Mouse (Mus musculus) left cerebral cortex, postnatal 36 days (tissue): Measurements from ENCODE around the gene Ankrd1. TPM values are rescaled to one million over a fixed set of nuclear protein-coding genes. Genes with fewer than 3 reads are reported as not detected.

Experiments used
- DNase-seq, 2 experiments: peaks; one replicate each; pipeline ENCODE4 v3.0.0; 2021 to 2022; ENCODE audit warnings: low spot score in 2 of 2, mixed read lengths in 1 of 2
- intact Hi-C: fragments of 180-260 bp; cut with DNase I; formaldehyde crosslinking; loops from one replicate; pipeline ENCODE4 v1.15.1; 2025
- total RNA-seq, 2 experiments: library from RNA; stranded (reverse); gene quantifications; 2 replicates each; pipeline ENCODE4 v1.2.3; 2021

Ankrd1 gene
- total RNA-seq, 2 experiments from 2014 or later, result not detected

- DNase-seq, result no peak
- intact Hi-C loops, result loop anchor here (2.0 kb wide), 1 partner anchor 330 kb away; no protein-coding TSS in a partner anchor
These were observed 8.6 kb downstream of the Ankrd1 start for GRCm38 (mm10) chr19:36111054-36111895.

DNA sequence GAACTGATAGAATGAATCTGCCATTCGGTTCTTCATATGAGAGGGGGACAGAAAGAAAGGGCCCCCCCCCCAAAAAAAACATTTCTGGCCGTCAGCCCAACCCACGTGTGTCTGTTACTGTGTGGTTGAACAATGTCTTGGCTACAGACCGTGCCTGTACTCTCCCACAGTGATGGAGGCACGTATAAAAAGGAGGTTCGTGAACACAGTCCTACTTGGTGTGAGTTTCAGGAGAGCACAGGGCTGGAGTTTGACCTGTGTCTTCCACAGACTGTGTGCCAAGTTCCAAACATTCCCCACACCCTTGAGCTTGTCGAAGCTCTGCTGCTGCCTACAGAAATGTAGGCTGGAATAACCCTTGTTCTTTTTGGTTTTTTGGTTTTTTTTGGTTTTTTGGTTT lies 9.4 kb downstream of the Ankrd1 start:
- no peak for DNase-seq
- intact Hi-C loops, result loop anchor here (2.0 kb wide), 1 partner anchor 330 kb away; no protein-coding TSS in a partner anchor

DNA sequence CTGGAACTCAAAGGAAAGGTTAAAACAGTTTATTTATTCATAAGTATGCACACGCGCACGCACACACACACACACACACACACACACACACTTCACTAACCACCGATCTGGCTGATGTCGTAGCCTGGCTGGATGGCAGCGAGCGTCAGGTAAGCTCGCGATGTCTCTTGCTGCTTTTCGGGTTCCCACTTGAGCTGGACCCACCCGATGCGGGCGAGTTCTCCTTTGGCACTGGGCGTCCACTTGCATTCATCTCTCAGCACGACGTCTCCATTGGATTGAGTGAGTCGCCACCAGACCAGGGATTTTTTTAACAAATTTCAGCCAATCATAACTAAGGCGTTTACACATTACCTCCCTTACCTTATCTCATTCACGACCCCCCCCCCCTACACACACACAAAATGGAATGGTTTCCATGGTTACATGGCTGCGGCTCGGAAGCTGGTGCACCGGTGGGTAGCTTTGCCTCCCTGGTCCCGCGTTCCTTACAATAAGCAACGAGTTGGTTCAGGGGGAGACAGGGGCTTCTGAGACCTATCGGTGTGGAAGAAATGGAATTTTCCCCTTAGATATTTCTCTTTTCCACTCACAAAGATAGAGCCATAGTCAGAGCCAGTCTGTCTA lies 10.5 kb downstream of the Ankrd1 start:
- intact Hi-C loops, result no loop called here
- DNase-seq, result no peak

GRCm38 (mm10) chr19:36103909-36104308 lies 16.0 kb downstream of the Ankrd1 start:
- DNase-seq, result no peak
- intact Hi-C loops, result no loop called here

DNA sequence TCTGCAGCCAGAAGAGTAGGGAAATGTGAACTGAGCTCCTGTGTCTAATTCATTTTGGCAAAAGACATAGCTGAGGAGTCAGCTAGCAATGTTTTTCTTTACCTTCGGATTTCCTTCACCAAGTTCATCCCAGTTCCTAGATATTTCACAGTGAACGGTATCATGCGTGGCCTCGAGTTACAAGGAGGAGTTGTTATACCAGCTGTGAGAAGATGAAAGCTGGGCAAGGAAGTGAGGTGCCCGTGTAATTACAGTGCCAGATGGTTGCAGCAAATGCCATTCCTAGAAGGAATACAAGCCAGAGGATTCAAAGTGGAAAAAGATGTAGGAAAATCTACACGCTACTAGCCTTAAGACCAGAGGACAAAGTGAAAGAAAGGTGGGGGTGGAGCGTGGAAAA lies 21.0 kb downstream of the Ankrd1 start:
- intact Hi-C loops, result no loop called here
- no peak for DNase-seq

GRCm38 (mm10) chr19:36098265-36098664 lies 21.6 kb downstream of the Ankrd1 start:
- intact Hi-C loops, result no loop called here
- no peak for DNase-seq

DNA sequence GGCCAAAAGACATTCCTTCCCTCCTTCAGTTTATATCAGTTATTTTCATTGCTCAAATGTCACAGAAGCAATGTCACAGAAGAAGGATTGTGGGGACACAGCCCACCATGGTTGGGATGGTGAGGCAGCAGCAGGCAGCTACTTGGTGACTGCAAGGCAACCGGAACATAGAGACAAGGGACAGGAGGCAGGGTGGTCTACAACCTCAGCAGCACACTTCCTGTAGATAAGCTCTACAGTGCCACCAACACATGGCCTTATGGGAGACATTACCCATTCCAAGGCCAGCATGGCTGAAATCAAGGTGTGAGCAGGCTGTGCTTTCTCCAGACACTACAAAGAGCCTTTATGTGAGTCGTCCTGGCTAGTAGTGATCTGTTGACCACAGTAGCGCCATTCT lies 22.7 kb downstream of the Ankrd1 start:
- intact Hi-C loops, result no loop called here

DNA sequence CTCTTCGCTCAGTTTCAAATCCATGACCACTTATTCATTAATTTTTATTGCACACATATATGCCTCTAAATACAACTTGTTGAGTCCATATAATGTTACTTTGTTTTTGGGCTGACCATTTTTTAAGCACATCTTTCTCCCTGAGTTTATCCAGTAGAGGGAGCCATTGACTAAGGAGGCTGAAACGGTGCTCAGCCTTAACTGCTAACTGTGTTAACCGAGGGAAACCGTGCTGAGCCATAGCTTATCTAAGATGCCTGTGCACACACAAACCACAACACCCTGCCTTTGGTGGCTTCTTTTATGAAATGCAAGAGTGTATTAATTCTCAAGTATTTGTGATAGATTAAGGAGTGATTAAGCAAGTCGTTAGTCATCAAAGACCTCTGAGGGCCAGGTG lies 29.1 kb downstream of the Ankrd1 start:
- DNase-seq, result no peak
- intact Hi-C loops, result no loop called here

More for the DNA sequence above, 22.7 kb downstream of the Ankrd1 start:
- no peak for DNase-seq

- intact Hi-C loops, result loop anchor here (1.0 kb wide), 1 partner anchor 1090 kb away; no protein-coding TSS in a partner anchor
- DNase-seq, result peak; percentile 81 to 83
These were observed 36.4 kb downstream of the Ankrd1 start, which contains the start of gene Rpp30 for GRCm38 (mm10) chr19:36083262-36084225. TSS of gene Rpp30 (plus strand) at chr19:36083716.

DNA sequence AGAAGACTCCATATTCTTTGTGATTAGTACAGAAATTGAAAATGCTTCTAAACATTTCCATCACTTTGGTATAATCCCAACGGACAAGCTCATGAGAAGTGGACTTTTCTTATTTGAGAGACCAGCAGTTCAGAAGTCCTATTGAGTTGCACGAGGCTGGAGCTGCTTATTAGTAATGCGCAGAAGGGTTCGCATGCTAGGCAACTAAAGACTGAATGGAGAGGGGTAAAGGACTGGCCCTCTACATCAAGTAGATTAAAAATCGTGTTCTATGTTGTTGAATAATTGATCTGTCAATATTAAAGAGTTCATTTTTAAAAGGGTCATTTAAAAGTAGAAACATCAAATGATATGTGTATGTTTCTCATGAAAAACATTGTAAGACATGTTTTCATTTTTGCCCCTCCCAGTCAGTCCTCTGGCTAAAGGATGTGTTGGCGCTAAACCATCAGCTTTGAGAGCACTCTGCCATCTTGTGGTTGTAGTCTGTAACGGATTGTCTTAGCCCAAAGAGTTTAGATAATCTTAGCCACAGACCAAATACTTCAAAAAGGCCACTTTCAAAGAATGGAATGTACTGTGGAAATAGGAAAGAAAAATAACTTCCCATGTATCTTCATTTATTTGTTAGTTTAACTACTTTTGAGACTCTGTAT lies 37.2 kb downstream of the Ankrd1 start:
- DNase-seq, result peak in 1 of 2 experiments; percentile 6
- intact Hi-C loops, result loop anchor here (1.0 kb wide), 1 partner anchor 1089 kb away; no protein-coding TSS in a partner anchor

GRCm38 (mm10) chr19:36062801-36063529 lies 56.9 kb downstream of the Ankrd1 start:
- intact Hi-C loops, result loop anchor here (2.0 to 10.0 kb wide), 3 partner anchors 936 to 1398 kb away; no protein-coding TSS in a partner anchor
- no peak for DNase-seq

Other genes with a start within 250 kb of the Ankrd1 start
- 10 to 100 TPM; 12.4 to 12.6 TPM for gene Htr7, start 62.6 kb downstream of the Ankrd1 start, total RNA-seq
- gene Rpp30, start 36.4 kb downstream of the Ankrd1 start, total RNA-seq, result 10 to 100 TPM; 16.2 to 17.7 TPM
- 10 to 100 TPM; 20.9 to 25.9 TPM for gene Pcgf5, start 228.2 kb upstream of the Ankrd1 start, total RNA-seq